Mouse (Mus musculus): ENCODE data around the gene Dok4. TPM values are rescaled to one million over a fixed set of nuclear protein-coding genes. Genes with fewer than 3 reads are reported as not detected.

The Dok4 gene
- polyA plus RNA-seq (2015; fragmentation: Nextera tagmentation; extraction: Ambion mirVana): 80.2 and 87.4 TPM in 2 replicates

GRCm38 (mm10) chr8:94876197-94876730 is at the start of gene Dok4:
Gene Dok4, minus strand, starts transcription at chr8:94876330.

GRCm38 (mm10) chr8:94923405-94923804 is 47.3 kb upstream of the Dok4 start, which contains the start of gene Adgrg5:
Gene Adgrg5, plus strand, starts transcription at chr8:94923694.

GRCm38 (mm10) chr8:94917851-94918495 is 41.8 kb upstream of the Dok4 start, which contains the start of gene Ccdc102a:
Gene Ccdc102a, minus strand, starts transcription at chr8:94918098.

GRCm38 (mm10) chr8:94857346-94858173 is 18.6 kb downstream of the Dok4 start, which contains the start of gene Polr2c:
Gene Polr2c, plus strand, starts transcription at chr8:94857450.

GRCm38 (mm10) chr8:94837662-94838574 is 38.2 kb downstream of the Dok4 start, which contains the start of the genes Coq9 and Ciapin1:
Gene Coq9, plus strand, starts transcription at chr8:94838321.
Gene Ciapin1, minus strand, starts transcription at chr8:94838358.

Other genes with a start within 250 kb of the Dok4 start
- gene Arl2bp, start 209.7 kb downstream of the Dok4 start, polyA plus RNA-seq (2015; fragmentation: Nextera tagmentation; extraction: Ambion mirVana): 215 and 217 TPM in 2 replicates
- gene Pllp, start 180.1 kb downstream of the Dok4 start, polyA plus RNA-seq (2015; fragmentation: Nextera tagmentation; extraction: Ambion mirVana): 33.5 and 39.9 TPM in 2 replicates
- 0.14 TPM in 1 of 2 replicates, not detected in the other for gene Ccl22, start 130.7 kb downstream of the Dok4 start, polyA plus RNA-seq (2015; fragmentation: Nextera tagmentation; extraction: Ambion mirVana)
- gene Cx3cl1, start 104.3 kb downstream of the Dok4 start, polyA plus RNA-seq (2015; fragmentation: Nextera tagmentation; extraction: Ambion mirVana): 117 and 123 TPM in 2 replicates
- 5.8 and 6.6 TPM in 2 replicates for gene Ccl17, start 65.9 kb downstream of the Dok4 start, polyA plus RNA-seq (2015; fragmentation: Nextera tagmentation; extraction: Ambion mirVana)
- 61.8 and 63.5 TPM in 2 replicates for gene Coq9, start 38.0 kb downstream of the Dok4 start, polyA plus RNA-seq (2015; fragmentation: Nextera tagmentation; extraction: Ambion mirVana)
- gene Ciapin1, start 38.0 kb downstream of the Dok4 start, polyA plus RNA-seq (2015; fragmentation: Nextera tagmentation; extraction: Ambion mirVana): 144 and 148 TPM in 2 replicates
- gene Polr2c, start 18.9 kb downstream of the Dok4 start, polyA plus RNA-seq (2015; fragmentation: Nextera tagmentation; extraction: Ambion mirVana): 106 and 125 TPM in 2 replicates
- gene Ccdc102a, start 41.8 kb upstream of the Dok4 start, polyA plus RNA-seq (2015; fragmentation: Nextera tagmentation; extraction: Ambion mirVana): 5.6 and 5.8 TPM in 2 replicates
- 0.11 TPM in 1 of 2 replicates, not detected in the other for gene Adgrg5, start 47.4 kb upstream of the Dok4 start, polyA plus RNA-seq (2015; fragmentation: Nextera tagmentation; extraction: Ambion mirVana)
- gene Adgrg1, start 98.4 kb upstream of the Dok4 start, polyA plus RNA-seq (2015; fragmentation: Nextera tagmentation; extraction: Ambion mirVana): 77.2 and 93.2 TPM in 2 replicates
- gene Adgrg3, start 141.4 kb upstream of the Dok4 start, polyA plus RNA-seq (2015; fragmentation: Nextera tagmentation; extraction: Ambion mirVana): 0.50 and 0.63 TPM in 2 replicates
- gene Drc7, start 178.8 kb upstream of the Dok4 start, polyA plus RNA-seq (2015; fragmentation: Nextera tagmentation; extraction: Ambion mirVana): 1.8 and 2.1 TPM in 2 replicates
- 36.5 and 38.4 TPM in 2 replicates for gene Katnb1, start 204.9 kb upstream of the Dok4 start, polyA plus RNA-seq (2015; fragmentation: Nextera tagmentation; extraction: Ambion mirVana)

Data from neural tube, postnatal 0 days (tissue).